Mouse (Mus musculus) embryonic facial prominence, embryonic 14.5 days (tissue): Measurements from ENCODE around the gene Gm20388. TPM values are rescaled to one million over a fixed set of nuclear protein-coding genes. Genes with fewer than 3 reads are reported as not detected.
A peak's percentile ranks its signal among the peaks of the same experiment; 100 is the strongest.

Experiments used
- ATAC-seq: fragments of 200-750 bp; cut with Nextera tagmentation; 2 replicates; pipeline ENCODE4 v1.8.0; 2017; ENCODE audit warnings: low read depth, moderate number of reproducible peaks, moderate TSS enrichment
- DNase-seq: peaks from one replicate; pipeline ENCODE4 v3.0.0-alpha.2; 2015; ENCODE audit warnings: low spot score
- H3K27ac ChIP-seq: fragments of 300-500 bp; sonication (generic); replicated peaks from 2 replicates; pipeline ENCODE4 v1.5.1; 2014; ENCODE audit warnings: low read depth, mild to moderate bottlenecking, low read length, moderate library complexity
- H3K27me3 ChIP-seq: fragments of 300-500 bp; sonication (generic); replicated peaks from 2 replicates; pipeline ENCODE4 v1.6.1; 2014; ENCODE audit warnings: low read length; ENCODE audit not compliant: control insufficient read depth, insufficient read depth
- H3K36me3 ChIP-seq: fragments of 300-500 bp; sonication (generic); 2 replicates; pipeline ENCODE4 v1.6.1; 2014; ENCODE audit warnings: low read length, mixed read lengths; ENCODE audit not compliant: control insufficient read depth, insufficient read depth
- H3K4me1 ChIP-seq: fragments of 300-500 bp; sonication (generic); 2 replicates; pipeline ENCODE4 v1.6.1; 2014; ENCODE audit warnings: antibody characterized with exemption, low read length; ENCODE audit not compliant: control insufficient read depth, insufficient read depth
- H3K4me2 ChIP-seq: fragments of 300-500 bp; sonication (generic); 2 replicates; pipeline ENCODE4 v1.6.1; 2014; ENCODE audit warnings: low read depth, mild to moderate bottlenecking, low read length, moderate library complexity, mixed read lengths
- H3K4me3 ChIP-seq: fragments of 300-500 bp; sonication (generic); 2 replicates; pipeline ENCODE4 v1.5.1; 2014; ENCODE audit warnings: low read depth, mild to moderate bottlenecking, low read length
- H3K9ac ChIP-seq: fragments of 300-500 bp; sonication (generic); 2 replicates; pipeline ENCODE4 v1.6.1; 2014; ENCODE audit warnings: low read depth, mild to moderate bottlenecking, low read length, moderate library complexity, mixed read lengths
- H3K9me3 ChIP-seq: fragments of 300-500 bp; sonication (generic); 2 replicates; pipeline ENCODE4 v1.6.1; 2016; ENCODE audit warnings: low read length; ENCODE audit not compliant: control insufficient read depth
- WGBS: fragments of 180-500 bp; shearing (Covaris S2); extraction: QIAGEN DNeasy Blood & Tissue Kit; methylation state at CpG from one replicate; pipeline ENCODE4 v1.1.7; 2014; 5-methylcytosine and 5-hydroxymethylcytosine counted together
- polyA plus RNA-seq: library from polyadenylated mRNA; unstranded; fragments of >200 nt; fragmentation: Nextera tagmentation; extraction: Ambion mirVana; gene quantifications from 2 replicates; pipeline ENCODE4 v1.2.1, GENCODE M21; 2014

Gm20388 gene
- polyA plus RNA-seq, 1 experiment from 2014 or later, result not detected

DNA sequence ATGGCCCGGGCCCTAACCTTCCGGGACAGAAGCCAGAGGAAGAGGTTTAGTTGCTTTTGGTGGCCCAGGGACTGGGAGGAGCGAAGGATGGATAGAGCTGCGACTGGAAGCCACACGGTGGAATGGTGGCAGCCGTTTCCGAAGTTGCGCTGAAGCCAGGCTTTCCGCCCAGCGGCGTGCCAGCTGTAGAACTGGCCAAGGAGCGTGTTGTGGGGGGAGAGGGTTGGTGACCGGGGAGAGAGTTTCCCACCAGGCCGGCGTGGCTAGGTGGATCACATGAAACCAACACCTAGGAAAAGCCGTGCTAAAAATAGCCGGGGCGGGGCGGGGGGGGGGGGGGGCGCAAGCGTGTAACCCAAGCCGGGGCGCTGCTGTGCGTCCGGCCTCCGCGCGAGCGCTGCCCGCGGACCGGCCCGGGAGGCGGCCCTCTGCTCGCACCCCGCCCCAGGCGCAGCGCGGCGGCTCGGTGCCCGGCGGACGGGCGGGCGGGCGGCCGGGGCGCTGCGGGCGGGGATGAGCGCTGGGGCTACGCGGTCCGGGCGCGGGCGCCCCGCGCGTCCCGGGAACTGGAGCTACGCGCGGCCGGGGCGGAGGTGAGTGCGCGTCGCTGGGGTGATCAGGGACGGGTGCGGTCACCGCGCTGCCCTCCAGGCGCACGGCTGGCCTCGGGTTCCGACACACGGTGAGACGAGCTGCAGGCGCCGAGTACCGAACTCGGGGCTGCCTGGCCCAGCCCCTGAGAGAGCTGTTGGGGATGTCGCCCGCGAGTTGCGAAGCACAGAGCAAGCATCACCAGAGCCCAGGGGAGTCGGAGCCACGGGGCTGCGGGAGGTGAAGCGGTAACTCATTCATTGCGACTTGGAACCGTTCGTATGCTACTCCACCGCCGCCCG is 2319.4 kb downstream of the Gm20388 start:
- Histone ChIP-seq H3K27ac (peak overlapping the region; percentile 72), H3K9ac (peak overlapping the region; percentile 75), H3K9me3 (no peaks in the 10 kb centered on the region), H3K36me3 (no peaks in the 10 kb centered on the region), H3K4me2 (peak overlapping the region; percentile 95), H3K4me1 (peaks cover 4% of the 10 kb centered on the region; the same call in 1 of the 2 replicates), H3K27me3 (peaks cover 17% of the 10 kb centered on the region), H3K4me3 (peak overlapping the region; percentile 64)
- peak; percentile 45 for DNase-seq
- WGBS, result 2% methylated on average over 34 of the region's 98 CpGs
- peak; percentile 42 for ATAC-seq

DNA sequence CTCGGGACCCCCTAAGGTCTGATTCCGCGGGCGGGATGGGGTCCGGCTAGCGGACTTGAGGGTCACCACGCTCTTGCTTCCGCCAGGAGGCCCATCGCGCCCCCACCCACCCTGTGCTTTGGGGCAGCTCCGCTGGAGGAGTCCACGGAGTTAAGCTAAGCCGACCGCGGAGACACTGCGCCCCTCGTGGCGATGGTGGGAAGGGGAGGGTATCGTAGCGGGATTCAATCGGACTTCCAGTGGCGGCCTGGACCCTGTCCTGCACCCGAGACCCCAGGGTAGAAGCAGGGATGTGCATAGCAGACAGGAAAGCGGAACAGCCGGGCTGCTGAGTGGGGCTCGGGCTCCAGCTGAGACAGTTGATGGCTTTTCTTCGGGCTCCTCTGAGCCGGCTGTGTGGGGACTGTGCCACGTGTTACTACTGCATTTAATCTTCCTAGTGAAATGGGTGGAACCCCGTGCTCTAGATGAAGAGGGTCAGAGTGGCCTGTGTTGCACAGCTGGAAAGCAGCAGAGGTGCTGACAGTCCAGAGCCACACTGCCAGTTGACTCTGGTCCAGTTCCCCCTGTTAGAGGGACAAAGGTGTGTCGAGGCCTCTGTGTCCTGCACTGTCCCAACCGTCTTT is 2320.2 kb downstream of the Gm20388 start:
- no peaks in the 10 kb centered on the region for H3K9me3 ChIP-seq
- H3K27ac ChIP-seq, result peak overlapping the region; percentile 72
- ATAC-seq, result peak; percentile 75
- H3K4me3 ChIP-seq, result peak overlapping the region; percentile 64
- peak overlapping the region; percentile 95 for H3K4me2 ChIP-seq
- H3K9ac ChIP-seq, result peak overlapping the region; percentile 75
- peak; percentile 76 for DNase-seq
- WGBS, result 14% methylated on average over 14 of the region's 32 CpGs
- H3K27me3 ChIP-seq, result peaks cover 17% of the 10 kb centered on the region
- H3K4me1 ChIP-seq, result peaks cover 4% of the 10 kb centered on the region; the same call in 1 of the 2 replicates
- H3K36me3 ChIP-seq, result no peaks in the 10 kb centered on the region

DNA sequence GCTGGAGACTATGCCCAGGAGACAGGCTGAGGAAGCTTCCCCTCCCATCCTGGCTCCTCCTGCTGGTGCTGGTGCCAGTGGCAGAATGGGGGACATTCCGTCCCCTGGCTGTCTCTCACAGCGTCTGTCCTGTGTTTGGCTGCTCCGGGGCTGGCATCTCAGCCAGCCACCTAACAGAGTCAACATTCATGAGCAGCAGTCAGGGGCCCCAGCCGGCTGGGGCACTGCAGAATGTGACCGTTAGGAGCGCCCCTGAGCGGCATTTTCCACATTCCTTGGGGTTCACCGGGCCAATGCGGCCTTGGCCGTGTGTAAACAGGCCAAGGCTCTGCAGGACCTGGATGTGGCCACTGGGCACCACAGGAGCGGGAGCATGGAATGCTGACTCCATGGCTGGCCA is 2323.4 kb downstream of the Gm20388 start:
- H3K4me3 ChIP-seq, result no peak overlapping the region

DNA sequence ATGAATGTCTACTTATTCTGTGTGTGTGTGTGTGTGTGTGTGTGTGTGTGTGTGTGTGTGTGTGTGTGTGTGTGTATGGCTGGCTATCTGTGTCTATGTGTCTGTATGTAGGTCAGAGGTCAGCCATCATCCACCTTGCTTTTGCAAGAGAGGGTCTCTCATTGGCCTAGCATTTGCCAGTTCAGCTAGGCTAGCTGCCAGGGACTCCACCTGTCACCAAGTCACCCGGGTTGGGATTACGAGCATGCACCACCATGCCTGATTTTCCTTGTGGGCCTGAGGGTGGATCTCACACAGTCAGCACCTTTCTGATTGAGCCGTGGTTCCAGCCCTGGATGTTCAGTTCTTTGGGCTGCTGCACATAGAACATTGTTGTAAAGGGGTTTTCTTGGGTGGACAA is 2325.9 kb downstream of the Gm20388 start:
- Histone ChIP-seq H3K4me1 (no peaks in the 10 kb centered on the region), H3K4me3 (no peak overlapping the region), H3K9ac (no peak overlapping the region), H3K27me3 (no peaks in the 10 kb centered on the region; the same call in 1 of the 2 replicates), H3K36me3 (no peaks in the 10 kb centered on the region), H3K9me3 (no peaks in the 10 kb centered on the region), H3K27ac (no peak overlapping the region), H3K4me2 (no peak overlapping the region)
- no peak for ATAC-seq
- 85% methylated on average over 3 of the region's 3 CpGs for WGBS
- DNase-seq, result no peak

More for the DNA sequence above, 2323.4 kb downstream of the Gm20388 start:
- Histone ChIP-seq H3K9me3 (no peaks in the 10 kb centered on the region), H3K9ac (no peak overlapping the region), H3K4me2 (no peak overlapping the region), H3K27ac (no peak overlapping the region), H3K27me3 (peaks cover 8% of the 10 kb centered on the region), H3K4me1 (peaks cover 4% of the 10 kb centered on the region; the same call in 1 of the 2 replicates), H3K36me3 (no peaks in the 10 kb centered on the region)
- ATAC-seq (peak; percentile 17; the same call in 1 of the 2 replicates), DNase-seq (peak; percentile 33)
- 17% methylated on average over 11 of the region's 11 CpGs for WGBS

DNA sequence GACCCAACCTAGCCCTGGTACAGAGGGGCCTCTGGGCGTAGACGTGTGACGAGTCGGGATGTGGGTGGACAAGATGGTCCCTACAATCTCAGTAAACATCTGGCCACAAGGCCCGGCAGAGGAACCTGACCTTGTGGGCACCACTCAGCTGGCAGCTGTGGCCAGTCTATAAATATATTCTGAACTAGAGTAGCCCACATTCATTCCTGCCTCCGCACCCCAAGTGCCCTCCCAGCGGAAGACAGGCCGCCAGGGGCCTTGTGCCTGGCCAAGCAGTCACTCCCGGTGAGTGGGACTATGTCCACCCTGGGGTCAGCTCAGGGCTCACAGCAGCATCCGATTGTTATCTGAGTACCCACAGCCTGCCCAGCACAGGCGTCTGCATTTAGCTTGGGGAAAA is 2327.6 kb downstream of the Gm20388 start:
- no peaks in the 10 kb centered on the region for H3K27me3 ChIP-seq
- H3K9ac ChIP-seq, result no peak overlapping the region
- no peaks in the 10 kb centered on the region for H3K4me1 ChIP-seq
- 85% methylated on average over 11 of the region's 11 CpGs for WGBS
- no peak for ATAC-seq
- H3K4me3 ChIP-seq, result no peak overlapping the region
- no peaks in the 10 kb centered on the region for H3K36me3 ChIP-seq
- H3K9me3 ChIP-seq, result no peaks in the 10 kb centered on the region
- H3K4me2 ChIP-seq, result no peak overlapping the region
- no peak for DNase-seq
- H3K27ac ChIP-seq, result no peak overlapping the region

DNA sequence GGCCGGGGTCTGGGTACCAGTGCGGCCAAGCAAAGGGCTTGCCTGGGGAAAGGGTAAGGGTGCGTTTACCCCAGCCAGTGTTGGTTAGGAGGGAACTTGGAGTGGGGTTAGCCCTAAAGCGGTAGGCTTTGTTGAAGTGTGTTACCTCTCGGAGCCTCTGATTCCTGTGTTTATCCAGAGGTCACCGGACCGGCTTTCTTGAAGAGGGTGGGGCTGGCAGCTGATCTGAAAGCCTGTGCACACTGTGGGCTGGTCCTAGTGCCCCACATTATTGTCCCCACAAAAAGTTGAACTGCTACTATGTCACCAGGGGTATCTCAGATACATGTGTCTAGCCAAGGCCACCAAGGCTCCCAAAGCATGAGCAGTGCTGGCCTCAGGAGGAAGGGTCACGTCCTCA is 2328.1 kb downstream of the Gm20388 start:
- no peaks in the 10 kb centered on the region for H3K27me3 ChIP-seq
- WGBS, result 56% methylated on average over 8 of the region's 8 CpGs
- no peak for ATAC-seq

DNA sequence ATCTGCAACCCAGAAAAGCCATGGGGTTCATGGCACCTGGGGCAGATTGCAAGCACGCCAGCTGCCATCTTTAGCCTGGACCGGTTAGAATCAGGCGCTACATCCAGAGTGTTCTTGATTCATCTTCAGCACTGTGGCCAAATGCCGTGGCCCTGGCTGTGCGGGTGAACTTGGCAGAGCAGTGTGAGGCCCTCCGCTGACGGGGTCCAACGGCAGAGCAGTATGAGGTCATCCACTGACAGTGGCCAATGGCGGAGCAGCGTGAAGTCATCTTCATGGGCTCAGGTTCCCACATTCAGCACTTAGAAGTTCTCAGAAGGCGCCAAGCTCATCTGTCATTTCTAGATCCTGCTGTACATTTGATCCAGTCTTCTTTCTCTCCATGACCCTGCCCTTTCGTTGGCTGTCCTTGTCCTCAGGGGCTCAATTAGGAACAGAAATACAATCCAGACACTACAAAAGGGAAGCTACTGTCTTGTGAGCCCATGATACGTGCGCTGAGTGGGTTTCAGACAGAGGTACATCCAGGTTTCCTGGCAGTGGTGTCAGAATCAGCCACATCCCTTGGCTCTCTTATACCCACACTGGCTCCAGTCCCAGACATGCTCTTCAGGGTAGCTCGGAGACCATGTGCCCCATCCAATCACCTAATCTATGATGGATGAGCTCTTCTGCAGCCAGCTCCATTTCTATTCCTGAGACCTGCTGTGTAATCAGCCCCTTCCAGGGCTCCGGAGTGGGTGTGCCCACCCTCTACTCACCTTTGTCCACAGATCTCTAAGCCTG is 2329.8 kb downstream of the Gm20388 start:
- Histone ChIP-seq H3K4me2 (no peak overlapping the region), H3K36me3 (no peaks in the 10 kb centered on the region), H3K9ac (no peak overlapping the region), H3K4me1 (no peaks in the 10 kb centered on the region), H3K27ac (no peak overlapping the region), H3K9me3 (no peaks in the 10 kb centered on the region), H3K27me3 (no peaks in the 10 kb centered on the region), H3K4me3 (no peak overlapping the region)
- DNase-seq (no peak), ATAC-seq (no peak)
- 82% methylated on average over 16 of the region's 16 CpGs for WGBS

More for the DNA sequence above, 2328.1 kb downstream of the Gm20388 start:
- Histone ChIP-seq H3K9me3 (no peaks in the 10 kb centered on the region), H3K36me3 (no peaks in the 10 kb centered on the region), H3K4me1 (no peaks in the 10 kb centered on the region), H3K9ac (no peak overlapping the region), H3K4me2 (no peak overlapping the region), H3K4me3 (no peak overlapping the region), H3K27ac (no peak overlapping the region)
- no peak for DNase-seq

DNA sequence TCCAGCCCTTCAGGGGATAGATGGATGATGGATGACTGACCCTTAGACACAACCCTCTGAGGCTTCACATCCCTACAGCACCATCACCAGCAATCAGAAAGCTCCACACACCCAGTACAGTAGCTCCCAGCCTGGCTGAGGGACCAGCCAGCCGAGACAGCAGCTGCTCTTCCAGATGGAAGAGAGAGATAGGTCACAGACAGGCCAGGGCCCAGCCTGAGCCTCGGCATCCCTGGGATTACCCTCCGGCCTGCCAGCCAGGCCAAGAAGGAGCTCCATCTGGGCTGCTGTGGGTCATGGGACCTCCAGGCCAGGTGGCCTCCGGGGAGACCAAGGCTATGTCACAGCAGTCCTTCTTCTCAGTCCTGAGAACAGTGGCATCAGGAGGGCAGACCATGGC is 2332.7 kb downstream of the Gm20388 start:
- Histone ChIP-seq H3K4me2 (no peak overlapping the region), H3K9me3 (no peaks in the 10 kb centered on the region), H3K27ac (no peak overlapping the region), H3K36me3 (no peaks in the 10 kb centered on the region), H3K4me1 (peaks cover 17% of the 10 kb centered on the region), H3K27me3 (no peaks in the 10 kb centered on the region), H3K4me3 (no peak overlapping the region), H3K9ac (no peak overlapping the region)
- ATAC-seq (no peak), DNase-seq (no peak)
- 66% methylated on average over 4 of the region's 4 CpGs for WGBS
